Mouse (Mus musculus) neutrophil, adult 5-6 weeks (primary cell): ENCODE measurements at regions not wholly inside any gene's neighbourhood (a gene's known extent, or its start where the extent isn't known, plus 50 kb on each side); places are given as distances from the start of the nearest gene placed in this dataset.

Experiments
- ATAC-seq: fragments of 151-379, 151-347 bp; 2 replicates; pipeline ENCODE4 v1.8.0; 2017; ENCODE audit warnings: mild to moderate bottlenecking, moderate TSS enrichment; ENCODE audit not compliant: insufficient number of reproducible peaks, poor library complexity, low FRiP score, severe bottlenecking; ENCODE audit errors: extremely low read depth

- no peak for ATAC-seq
Observed at GRCm38 (mm10) chr2:45702511-45702910, 585.3 kb upstream of the Zeb2 start.

- ATAC-seq = no peak
Observed at GRCm38 (mm10) chr2:45700578-45700977, 583.4 kb upstream of the Zeb2 start.

- no peak for ATAC-seq
Observed at GRCm38 (mm10) chr2:45693291-45694020, 576.3 kb upstream of the Zeb2 start.

- no peak for ATAC-seq
Observed at GRCm38 (mm10) chr2:45692819-45693218, 575.6 kb upstream of the Zeb2 start.

GRCm38 (mm10) chr2:45688996-45689395 lies 571.8 kb upstream of the Zeb2 start:
- no peak for ATAC-seq

- ATAC-seq = no peak
Observed at GRCm38 (mm10) chr2:45681251-45681650, 564.1 kb upstream of the Zeb2 start.

GRCm38 (mm10) chr2:45679101-45679895 lies 562.1 kb upstream of the Zeb2 start:
- no peak for ATAC-seq

- ATAC-seq = no peak
Observed at GRCm38 (mm10) chr2:45678685-45679084, 561.5 kb upstream of the Zeb2 start.

- no peak for ATAC-seq
Observed at GRCm38 (mm10) chr2:45675776-45676175, 558.6 kb upstream of the Zeb2 start.

GRCm38 (mm10) chr2:45656011-45656410 lies 538.8 kb upstream of the Zeb2 start:
- ATAC-seq = no peak

GRCm38 (mm10) chr2:45654693-45655092 lies 537.5 kb upstream of the Zeb2 start:
- ATAC-seq = no peak

- no peak for ATAC-seq
Observed at GRCm38 (mm10) chr2:45652977-45653376, 535.8 kb upstream of the Zeb2 start.

GRCm38 (mm10) chr2:45650271-45650985 lies 533.2 kb upstream of the Zeb2 start:
- no peak for ATAC-seq

- ATAC-seq = no peak
Observed at GRCm38 (mm10) chr2:45647846-45648245, 530.7 kb upstream of the Zeb2 start.

- no peak for ATAC-seq
Observed at GRCm38 (mm10) chr2:45630081-45630480, 512.9 kb upstream of the Zeb2 start.

GRCm38 (mm10) chr2:45629616-45630015 lies 512.4 kb upstream of the Zeb2 start:
- no peak for ATAC-seq

GRCm38 (mm10) chr2:45623056-45623455 lies 505.9 kb upstream of the Zeb2 start:
- no peak for ATAC-seq

GRCm38 (mm10) chr2:45608926-45609325 lies 491.7 kb upstream of the Zeb2 start:
- ATAC-seq = no peak

- ATAC-seq = no peak
Observed at GRCm38 (mm10) chr2:45607393-45607792, 490.2 kb upstream of the Zeb2 start.
